Mouse (Mus musculus) erythroid progenitor cell, adult 5-6 weeks (primary cell): Measurements from ENCODE around the gene Zbtb17. TPM values are rescaled to one million over a fixed set of nuclear protein-coding genes. Genes with fewer than 3 reads are reported as not detected.

Experiments used
- ATAC-seq: replicated peaks from 2 replicates; pipeline ENCODE4 v1.8.0; 2016; ENCODE audit warnings: moderate number of reproducible peaks, mild to moderate bottlenecking, moderate TSS enrichment, inconsistent platforms; ENCODE audit not compliant: poor library complexity, low FRiP score, severe bottlenecking
- total RNA-seq, 2 experiments: library from RNA; stranded (forward) in 1 of 2; stranded (reverse) in 1 of 2; fragments of 150-400 nt in 1 of 2; fragments of 186-747, 209-891 nt in 1 of 2; gene quantifications; 2 replicates each; pipeline versions ENCODE4 v1.2.3 to v1.2.4; 2015 to 2017; ENCODE audit warnings: low replicate concordance in 2 of 2

The Zbtb17 gene
- total RNA-seq, 2 experiments from 2014 or later = 1.5 to 14.3 TPM

GRCm38 (mm10) chr4:141423691-141424431 is 20.6 kb upstream of the Zbtb17 start:
- no peak for ATAC-seq

- no peak for ATAC-seq
These were observed 18.7 kb upstream of the Zbtb17 start for GRCm38 (mm10) chr4:141425484-141426479.

- no peak for ATAC-seq
These were observed 17.4 kb upstream of the Zbtb17 start for GRCm38 (mm10) chr4:141426796-141427745.

- ATAC-seq = no peak
These were observed 16.5 kb upstream of the Zbtb17 start for GRCm38 (mm10) chr4:141427921-141428320.

GRCm38 (mm10) chr4:141429381-141429780 is 15.1 kb upstream of the Zbtb17 start:
- ATAC-seq = no peak

- no peak for ATAC-seq
These were observed 14.6 kb upstream of the Zbtb17 start for GRCm38 (mm10) chr4:141429847-141430246.

GRCm38 (mm10) chr4:141430997-141431396 is 13.5 kb upstream of the Zbtb17 start:
- peak; percentile 73; the same call in 1 of the 2 replicates for ATAC-seq

GRCm38 (mm10) chr4:141432666-141433065 is 11.8 kb upstream of the Zbtb17 start:
- ATAC-seq = no peak

- ATAC-seq = no peak
These were observed 11.3 kb upstream of the Zbtb17 start for GRCm38 (mm10) chr4:141433191-141433590.

GRCm38 (mm10) chr4:141435974-141436373 is 8.5 kb upstream of the Zbtb17 start, which contains the start of gene Srarp:
TSS of gene Srarp (minus strand) at chr4:141436105.
- no peak for ATAC-seq

GRCm38 (mm10) chr4:141439083-141439803 is 5.2 kb upstream of the Zbtb17 start:
- no peak for ATAC-seq

GRCm38 (mm10) chr4:141440877-141441276 is 3.6 kb upstream of the Zbtb17 start:
- no peak for ATAC-seq

- ATAC-seq = peak; percentile 13; the same call in 1 of the 2 replicates
These were observed 619 bp upstream of the Zbtb17 start for GRCm38 (mm10) chr4:141443641-141444429.

- ATAC-seq = no peak
These were observed 870 bp downstream of the Zbtb17 start for GRCm38 (mm10) chr4:141445328-141445720.

- ATAC-seq = no peak
These were observed 1.8 kb downstream of the Zbtb17 start for GRCm38 (mm10) chr4:141446211-141446610.

- no peak for ATAC-seq
These were observed 6.8 kb downstream of the Zbtb17 start for GRCm38 (mm10) chr4:141451251-141451650.

- no peak for ATAC-seq
These were observed 7.5 kb downstream of the Zbtb17 start for GRCm38 (mm10) chr4:141451916-141452450.
